Mouse (Mus musculus): ENCODE measurements around the gene Ldlr. TPM values are rescaled to one million over a fixed set of nuclear protein-coding genes. Genes with fewer than 3 reads are reported as not detected.
"Not testable (repeated sequence)": the region's sequence is repeated elsewhere in the genome, so short reads cannot be mapped to it uniquely, and the experiment has no call there.

Gene Ldlr
- polyA plus RNA-seq (2016; fragmentation: Nextera tagmentation; extraction: Ambion mirVana): 30.4 and 33.2 TPM in 2 replicates

- peaks cover 21% of the 10 kb centered on the region for H3K4me1 ChIP-seq
- H3K36me3 ChIP-seq: peaks cover 3% of the 10 kb centered on the region; the same call in 1 of the 2 replicates
- no peaks in the 10 kb centered on the region for H3K9me3 ChIP-seq
- no peaks in the 10 kb centered on the region for H3K27me3 ChIP-seq (replicated peaks)
- peak within 1 kb of the TSS; percentile 78 for H3K4me2 ChIP-seq (replicated peaks)
- H3K4me3 ChIP-seq: peak within 1 kb of the TSS; percentile 71
- under 1% methylated on average over 47 of the region's 47 CpGs for WGBS
- peak within 1 kb of the TSS; percentile 64 for H3K9ac ChIP-seq
- peak within 1 kb of the TSS; percentile 79 for H3K27ac ChIP-seq
- peak; percentile 89 for ATAC-seq (ENCODE audit: low FRiP score, low read depth)
Measured at GRCm38 (mm10) chr9:21723377-21724146, at the start of gene Ldlr. Gene Ldlr, plus strand, starts transcription at chr9:21723483.

GRCm38 (mm10) chr9:21677706-21678105, 45.6 kb upstream of the Ldlr start:
- Histone ChIP-seq H3K27me3 (replicated peaks) (no peaks in the 10 kb centered on the region), H3K27ac (no peak overlapping the region), H3K36me3 (peaks cover 97% of the 10 kb centered on the region), H3K4me2 (replicated peaks) (no peak overlapping the region), H3K4me1 (no peaks in the 10 kb centered on the region), H3K9me3 (no peaks in the 10 kb centered on the region), H3K9ac (no peak overlapping the region), H3K4me3 (no peak overlapping the region)
- no peak for ATAC-seq (ENCODE audit: low FRiP score, low read depth)
- WGBS: 96% methylated on average over 17 of the region's 17 CpGs

GRCm38 (mm10) chr9:21680448-21680847, 42.8 kb upstream of the Ldlr start:
- no peak overlapping the region for H3K4me3 ChIP-seq
- H3K4me1 ChIP-seq: no peaks in the 10 kb centered on the region
- no peaks in the 10 kb centered on the region for H3K9me3 ChIP-seq
- no peak for ATAC-seq (ENCODE audit: low FRiP score, low read depth)
- H3K27ac ChIP-seq: no peak overlapping the region
- H3K36me3 ChIP-seq: peaks cover 97% of the 10 kb centered on the region
- no peaks in the 10 kb centered on the region for H3K27me3 ChIP-seq (replicated peaks)
- no peak overlapping the region for H3K9ac ChIP-seq
- H3K4me2 ChIP-seq (replicated peaks): no peak overlapping the region
- 90% methylated on average over 4 of the region's 4 CpGs for WGBS

GRCm38 (mm10) chr9:21682827-21683226, 40.5 kb upstream of the Ldlr start:
- Histone ChIP-seq H3K9me3 (no peaks in the 10 kb centered on the region), H3K27ac (no peak overlapping the region), H3K4me3 (no peak overlapping the region), H3K27me3 (replicated peaks) (no peaks in the 10 kb centered on the region), H3K36me3 (peaks cover 97% of the 10 kb centered on the region), H3K4me1 (no peaks in the 10 kb centered on the region), H3K4me2 (replicated peaks) (no peak overlapping the region), H3K9ac (no peak overlapping the region)
- no peak for ATAC-seq (ENCODE audit: low FRiP score, low read depth)
- WGBS: 90% methylated on average over 4 of the region's 4 CpGs

- no peak overlapping the region for H3K27ac ChIP-seq
- no peaks in the 10 kb centered on the region for H3K9me3 ChIP-seq
- H3K36me3 ChIP-seq: peaks cover 96% of the 10 kb centered on the region
- no peak for ATAC-seq (ENCODE audit: low FRiP score, low read depth)
- no peak overlapping the region for H3K9ac ChIP-seq
- WGBS: 93% methylated on average over 3 of the region's 3 CpGs
- no peaks in the 10 kb centered on the region for H3K27me3 ChIP-seq (replicated peaks)
- no peaks in the 10 kb centered on the region for H3K4me1 ChIP-seq
- no peak overlapping the region for H3K4me2 ChIP-seq (replicated peaks)
- H3K4me3 ChIP-seq: no peak overlapping the region
Measured at GRCm38 (mm10) chr9:21683897-21684296, 39.4 kb upstream of the Ldlr start.

DNA sequence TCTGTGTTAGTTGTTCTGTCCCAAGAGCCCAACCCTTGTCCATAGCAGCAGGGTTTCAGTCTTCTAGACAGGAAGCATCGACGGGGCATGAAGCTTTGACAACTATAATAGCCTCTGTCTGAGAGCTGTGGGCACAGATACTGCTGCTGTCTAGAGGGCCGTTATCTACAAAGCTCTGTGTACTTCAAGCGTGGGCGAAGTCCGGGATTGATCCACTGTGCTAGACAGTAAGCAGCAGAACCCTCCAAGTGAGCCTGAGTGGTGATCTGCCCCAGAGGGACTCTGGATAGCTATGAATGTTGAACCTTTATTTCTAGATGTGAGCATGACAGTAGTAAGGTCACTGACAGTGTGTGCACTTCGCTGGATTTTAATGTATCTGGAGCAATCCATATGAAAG, 34.7 kb upstream of the Ldlr start:
- WGBS: 92% methylated on average over 7 of the region's 7 CpGs
- Histone ChIP-seq H3K9me3 (no peaks in the 10 kb centered on the region), H3K4me2 (replicated peaks) (no peak overlapping the region), H3K9ac (no peak overlapping the region), H3K27ac (no peak overlapping the region), H3K36me3 (peaks cover 89% of the 10 kb centered on the region), H3K27me3 (replicated peaks) (no peaks in the 10 kb centered on the region), H3K4me3 (no peak overlapping the region), H3K4me1 (no peaks in the 10 kb centered on the region)
- no peak for ATAC-seq (ENCODE audit: low FRiP score, low read depth)

- 95% methylated on average over 3 of the region's 3 CpGs for WGBS
- H3K27ac ChIP-seq: no peak overlapping the region
- no peak overlapping the region for H3K4me3 ChIP-seq
- no peaks in the 10 kb centered on the region for H3K9me3 ChIP-seq
- ATAC-seq (ENCODE audit: low FRiP score, low read depth): no peak
- H3K4me1 ChIP-seq: no peaks in the 10 kb centered on the region
- no peak overlapping the region for H3K4me2 ChIP-seq (replicated peaks)
- H3K9ac ChIP-seq: no peak overlapping the region
- H3K27me3 ChIP-seq (replicated peaks): no peaks in the 10 kb centered on the region
- H3K36me3 ChIP-seq: peaks cover 88% of the 10 kb centered on the region
Measured at GRCm38 (mm10) chr9:21690031-21690430, 33.3 kb upstream of the Ldlr start.

DNA sequence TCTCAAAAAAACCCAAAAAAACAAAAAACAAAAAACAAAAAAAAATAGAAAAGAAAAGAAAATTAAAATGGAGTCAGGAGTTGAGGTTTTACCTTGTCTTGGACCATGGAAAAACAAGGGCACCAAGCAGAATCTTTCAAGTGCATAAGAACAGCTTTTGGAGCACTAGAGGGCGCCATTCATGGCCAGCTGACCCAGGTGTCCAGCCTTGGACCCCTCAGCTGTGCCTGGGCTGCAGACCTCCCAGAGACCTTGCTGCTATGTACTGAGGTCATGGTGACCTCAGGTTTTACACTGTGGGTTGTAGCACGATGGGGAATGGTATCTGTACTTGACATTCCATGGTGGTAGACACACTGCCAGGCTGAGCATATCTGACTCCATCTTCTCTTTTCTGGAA, 31.4 kb upstream of the Ldlr start:
- no peak overlapping the region for H3K4me3 ChIP-seq
- no peak overlapping the region for H3K27ac ChIP-seq
- H3K9ac ChIP-seq: no peak overlapping the region
- H3K9me3 ChIP-seq: no peaks in the 10 kb centered on the region
- no peaks in the 10 kb centered on the region for H3K4me1 ChIP-seq
- no peaks in the 10 kb centered on the region for H3K27me3 ChIP-seq (replicated peaks)
- WGBS: 47% methylated on average over 2 of the region's 2 CpGs
- no peak overlapping the region for H3K4me2 ChIP-seq (replicated peaks)
- peaks cover 82% of the 10 kb centered on the region for H3K36me3 ChIP-seq
- ATAC-seq (ENCODE audit: low FRiP score, low read depth): no peak

DNA sequence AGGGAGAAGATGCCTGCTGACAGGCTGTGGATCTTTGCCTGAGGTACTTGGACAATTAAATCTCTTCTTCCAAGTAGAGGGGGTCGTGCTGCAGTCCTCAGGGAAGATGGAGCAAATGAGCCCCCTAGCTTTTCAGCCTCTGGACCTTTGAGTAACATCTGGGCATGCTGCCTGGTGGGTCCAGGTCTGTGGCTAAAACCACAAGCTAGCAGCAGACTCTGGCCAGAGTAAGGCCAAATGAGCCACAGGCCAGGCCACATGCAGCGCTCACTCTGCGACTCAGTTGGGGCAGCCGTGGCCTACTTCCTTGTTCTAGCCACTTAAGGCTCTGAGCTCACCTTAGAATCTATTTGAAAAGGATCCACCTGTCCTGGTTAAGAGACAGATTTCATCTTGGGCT, 30.8 kb upstream of the Ldlr start:
- H3K36me3 ChIP-seq: peaks cover 82% of the 10 kb centered on the region
- no peak overlapping the region for H3K27ac ChIP-seq
- no peaks in the 10 kb centered on the region for H3K4me1 ChIP-seq
- no peak overlapping the region for H3K4me2 ChIP-seq (replicated peaks)
- 98% methylated on average over 4 of the region's 4 CpGs for WGBS
- H3K4me3 ChIP-seq: no peak overlapping the region
- no peak for ATAC-seq (ENCODE audit: low FRiP score, low read depth)
- H3K9me3 ChIP-seq: no peaks in the 10 kb centered on the region
- H3K9ac ChIP-seq: no peak overlapping the region
- H3K27me3 ChIP-seq (replicated peaks): no peaks in the 10 kb centered on the region

DNA sequence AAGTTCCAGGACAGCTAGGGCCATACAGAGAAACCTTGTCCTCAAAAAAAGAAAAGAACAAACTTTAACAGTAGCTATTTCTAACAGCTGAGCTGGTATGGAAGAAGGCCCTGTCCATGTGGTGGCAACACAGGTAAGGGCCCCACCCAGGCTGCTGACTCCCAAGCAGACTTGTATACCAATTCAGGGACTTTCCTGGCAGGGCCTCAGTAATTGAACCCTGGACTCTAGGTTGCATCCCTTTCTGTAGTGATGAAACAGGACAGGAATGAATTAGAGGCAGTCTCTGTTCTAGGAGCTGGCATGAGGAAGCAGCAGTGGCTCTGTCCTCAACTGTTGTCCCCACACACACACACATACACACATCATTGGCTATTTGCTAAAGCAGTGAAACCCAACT, 29.2 kb upstream of the Ldlr start:
- Histone ChIP-seq H3K27ac (no peak overlapping the region), H3K27me3 (replicated peaks) (no peaks in the 10 kb centered on the region), H3K36me3 (peaks cover 79% of the 10 kb centered on the region), H3K4me2 (replicated peaks) (no peak overlapping the region), H3K4me1 (no peaks in the 10 kb centered on the region), H3K9ac (no peak overlapping the region), H3K4me3 (no peak overlapping the region), H3K9me3 (no peaks in the 10 kb centered on the region)
- no peak for ATAC-seq (ENCODE audit: low FRiP score, low read depth)

DNA sequence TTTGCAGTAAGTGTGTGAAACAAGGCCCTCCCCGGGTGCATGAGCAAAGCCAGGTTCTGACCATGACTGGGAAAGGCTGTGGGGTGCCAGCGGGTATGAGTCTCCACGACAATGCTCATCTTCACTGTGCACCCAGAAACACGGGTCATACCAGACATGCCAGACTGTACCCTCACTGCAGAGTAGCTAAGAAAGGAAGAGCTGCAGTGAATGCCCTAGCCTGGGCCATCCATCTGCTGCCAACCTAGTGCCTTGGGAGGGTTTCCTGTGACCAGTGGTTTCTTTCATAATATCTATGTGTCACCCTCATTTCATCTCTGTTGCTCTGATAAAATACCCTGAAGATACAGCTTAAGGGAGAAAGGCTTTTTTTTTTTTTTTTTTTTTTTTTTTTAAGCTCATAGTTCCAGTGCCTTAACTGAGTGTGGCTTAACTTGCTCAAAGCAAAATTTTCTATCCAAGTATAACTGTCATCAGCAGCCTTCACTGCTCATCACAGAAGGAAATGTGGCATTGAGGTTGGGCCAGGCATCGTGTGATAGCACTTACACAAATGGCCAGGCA, 28.0 kb upstream of the Ldlr start:
- H3K9ac ChIP-seq: no peak overlapping the region
- no peaks in the 10 kb centered on the region for H3K27me3 ChIP-seq (replicated peaks)
- no peaks in the 10 kb centered on the region for H3K9me3 ChIP-seq
- H3K4me3 ChIP-seq: no peak overlapping the region
- no peak overlapping the region for H3K27ac ChIP-seq
- no peak overlapping the region for H3K4me2 ChIP-seq (replicated peaks)
- H3K36me3 ChIP-seq: peaks cover 82% of the 10 kb centered on the region
- no peak for ATAC-seq (ENCODE audit: low FRiP score, low read depth)
- H3K4me1 ChIP-seq: no peaks in the 10 kb centered on the region
- 90% methylated on average over 5 of the region's 5 CpGs for WGBS

DNA sequence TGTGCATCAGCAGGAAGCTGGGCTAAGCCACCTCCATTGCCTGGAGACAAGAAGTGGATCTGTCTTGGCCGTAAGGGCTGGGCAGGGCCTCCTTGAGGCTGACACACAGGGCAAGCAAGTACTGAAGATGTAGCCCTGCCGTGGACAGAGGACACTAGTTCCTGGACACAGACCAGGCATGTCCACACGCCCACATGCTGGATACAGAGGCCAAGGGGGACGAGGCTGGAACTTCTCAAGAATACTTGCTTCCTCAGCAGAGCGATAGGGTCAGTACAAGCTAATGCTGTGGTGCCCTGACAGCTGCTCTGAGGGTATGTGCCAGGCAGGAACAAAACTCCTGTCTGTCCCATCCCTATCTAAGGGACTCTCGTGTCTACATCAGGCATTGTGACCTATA, 26.2 kb upstream of the Ldlr start:
- Histone ChIP-seq H3K27me3 (replicated peaks) (no peaks in the 10 kb centered on the region), H3K9me3 (no peaks in the 10 kb centered on the region), H3K9ac (no peak overlapping the region), H3K36me3 (peaks cover 87% of the 10 kb centered on the region), H3K4me2 (replicated peaks) (no peak overlapping the region), H3K4me1 (no peaks in the 10 kb centered on the region), H3K27ac (no peak overlapping the region), H3K4me3 (no peak overlapping the region)
- no peak for ATAC-seq (ENCODE audit: low FRiP score, low read depth)
- WGBS: 89% methylated on average over 6 of the region's 6 CpGs

DNA sequence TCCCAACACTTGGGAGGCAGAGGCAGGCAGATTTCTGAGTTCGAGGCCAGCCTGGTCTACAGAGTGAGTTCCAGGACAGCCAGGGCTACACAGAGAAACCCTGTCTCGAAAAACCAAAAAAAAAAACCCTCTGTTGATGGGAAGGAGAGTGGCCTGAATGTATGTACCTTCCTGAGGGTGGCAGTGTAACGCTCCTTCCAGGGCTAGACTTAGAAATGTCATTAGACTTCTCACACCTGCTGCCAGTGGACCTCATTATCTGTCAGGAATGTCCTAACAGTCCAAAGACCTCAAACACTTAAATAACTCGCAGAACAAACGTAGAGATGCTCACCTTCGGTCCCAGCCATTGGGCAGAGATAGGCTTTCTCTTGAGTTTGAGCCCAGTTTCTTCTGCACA, 24.0 kb upstream of the Ldlr start:
- not testable (repeated sequence) for H3K4me2 ChIP-seq (replicated peaks); H3K27me3 ChIP-seq (replicated peaks); ATAC-seq (ENCODE audit: low FRiP score, low read depth); H3K9me3 ChIP-seq; H3K4me3 ChIP-seq; H3K27ac ChIP-seq; H3K4me1 ChIP-seq; H3K9ac ChIP-seq
- peaks cover 87% of the 10 kb centered on the region for H3K36me3 ChIP-seq
- 94% methylated on average over 6 of the region's 6 CpGs for WGBS
